ENCODE assay signal across 8 mouse cellular contexts in genomic region chr9:15045740-15046139, GRCm38 (mm10). TPM values are rescaled to one million over a fixed set of nuclear protein-coding genes. Genes with fewer than 3 reads are reported as not detected.
DNase-seq lines count a peak whose midpoint lies in the region; ATAC-seq and TF ChIP-seq lines count a peak whose summit lies in the region.

No protein-coding gene starts in this region.

- H3K4me2 ChIP-seq in lung, embryonic 16.5 days (ENCODE audit: low read depth, low read length), result peak overlapping the region; percentile 95
- peak overlapping the region; percentile 69 for H3K4me2 ChIP-seq in forebrain, embryonic 11.5 days (ENCODE audit: low read depth, low read length, severe bottlenecking)
- H3K4me2 ChIP-seq in limb, embryonic 14.5 days (replicated peaks; ENCODE audit: low read depth, low read length, severe bottlenecking), result peak overlapping the region; percentile 79
- H3K4me2 ChIP-seq in stomach, embryonic 14.5 days (replicated peaks; ENCODE audit: low read depth, low read length), result peak overlapping the region; percentile 60

- DNase-seq in lung, adult 18-20 months, result no peak
- no peak for DNase-seq in forebrain, embryonic 11.5 days (ENCODE audit: low spot score)
- no peak for DNase-seq in limb, embryonic 14.5 days (ENCODE audit: low spot score)
- no peak for DNase-seq in layer of hippocampus, adult 9-10 months (ENCODE audit: low spot score)
- no peak for DNase-seq in cerebellum, postnatal 25 days
- no peak for DNase-seq in right cerebral cortex, postnatal 14 days

- ATAC-seq in lung, embryonic 16.5 days (ENCODE audit: low read depth), result no peak
- no peak for ATAC-seq in forebrain, embryonic 11.5 days (replicated peaks; ENCODE audit: low FRiP score)
- no peak for ATAC-seq in limb, embryonic 14.5 days (ENCODE audit: low FRiP score, low read depth)
- no peak for ATAC-seq in stomach, embryonic 14.5 days (ENCODE audit: insufficient number of reproducible peaks, insufficient read depth, low FRiP score, low read depth)

- no peaks in the 10 kb centered on the region for H3K9me3 ChIP-seq in lung, embryonic 16.5 days (ENCODE audit: control insufficient read depth, low read length)
- H3K9me3 ChIP-seq in forebrain, embryonic 11.5 days (ENCODE audit: control insufficient read depth, low read length), result no peaks in the 10 kb centered on the region
- no peaks in the 10 kb centered on the region for H3K9me3 ChIP-seq in limb, embryonic 14.5 days (ENCODE audit: control insufficient read depth, low read length)
- no peaks in the 10 kb centered on the region for H3K9me3 ChIP-seq in stomach, embryonic 14.5 days (ENCODE audit: control insufficient read depth, low read depth, low read length)

- no peaks in the 10 kb centered on the region for H3K36me3 ChIP-seq in lung, embryonic 16.5 days (ENCODE audit: control insufficient read depth, insufficient read depth, low read length)
- H3K36me3 ChIP-seq in forebrain, embryonic 11.5 days (ENCODE audit: control insufficient read depth, insufficient read depth, low read length), result no peaks in the 10 kb centered on the region
- no peaks in the 10 kb centered on the region for H3K36me3 ChIP-seq in limb, embryonic 14.5 days (ENCODE audit: control insufficient read depth, insufficient read depth, low read length)
- no peaks in the 10 kb centered on the region for H3K36me3 ChIP-seq in stomach, embryonic 14.5 days (ENCODE audit: control insufficient read depth, insufficient read depth, low read length)

- peak overlapping the region; percentile 86 for H3K4me3 ChIP-seq in lung, embryonic 16.5 days (ENCODE audit: low read length)
- peak overlapping the region; percentile 88 for H3K4me3 ChIP-seq in forebrain, embryonic 11.5 days (ENCODE audit: low read depth, low read length)
- peak overlapping the region; percentile 91 for H3K4me3 ChIP-seq in limb, embryonic 14.5 days (replicated peaks; ENCODE audit: low read length)
- peak overlapping the region; percentile 91 for H3K4me3 ChIP-seq in stomach, embryonic 14.5 days (ENCODE audit: low read depth, low read length)

- 36% methylated on average over 10 of the region's 10 CpGs for WGBS in lung, embryonic 16.5 days
- WGBS in forebrain, embryonic 11.5 days, result 43% methylated on average over 10 of the region's 10 CpGs
- 43% methylated on average over 10 of the region's 10 CpGs for WGBS in limb, embryonic 14.5 days
- 39% methylated on average over 10 of the region's 10 CpGs for WGBS in stomach, embryonic 14.5 days

- no peaks in the 10 kb centered on the region for H3K27me3 ChIP-seq in lung, embryonic 16.5 days (ENCODE audit: control insufficient read depth, insufficient read depth, low read depth, low read length)
- H3K27me3 ChIP-seq in forebrain, embryonic 11.5 days (ENCODE audit: control insufficient read depth, insufficient read depth, low read length), result no peaks in the 10 kb centered on the region
- H3K27me3 ChIP-seq in limb, embryonic 14.5 days (ENCODE audit: control insufficient read depth, insufficient read depth, low read length), result no peaks in the 10 kb centered on the region
- no peaks in the 10 kb centered on the region for H3K27me3 ChIP-seq in stomach, embryonic 14.5 days (ENCODE audit: control insufficient read depth, insufficient read depth, low read length)

- H3K4me1 ChIP-seq in lung, embryonic 16.5 days (replicated peaks; ENCODE audit: control insufficient read depth, insufficient read depth, low read length), result peaks cover 13% of the 10 kb centered on the region
- H3K4me1 ChIP-seq in forebrain, embryonic 11.5 days (replicated peaks; ENCODE audit: control insufficient read depth, insufficient read depth, low read length), result peaks cover 3% of the 10 kb centered on the region; the same call in 1 of the 2 replicates
- peaks cover 13% of the 10 kb centered on the region for H3K4me1 ChIP-seq in limb, embryonic 14.5 days (ENCODE audit: control insufficient read depth, insufficient read depth, low read length)
- peaks cover 8% of the 10 kb centered on the region; the same call in 1 of the 2 replicates for H3K4me1 ChIP-seq in stomach, embryonic 14.5 days (ENCODE audit: control insufficient read depth, insufficient read depth, low read length)

- H3K9ac ChIP-seq in lung, embryonic 16.5 days (ENCODE audit: low read length), result peak overlapping the region; percentile 90
- peak overlapping the region; percentile 88 for H3K9ac ChIP-seq in forebrain, embryonic 11.5 days (ENCODE audit: low read length)
- peak overlapping the region; percentile 89 for H3K9ac ChIP-seq in limb, embryonic 14.5 days (ENCODE audit: low read depth, low read length, severe bottlenecking)
- H3K9ac ChIP-seq in stomach, embryonic 14.5 days (replicated peaks; ENCODE audit: low read depth, low read length), result peak overlapping the region; percentile 60

- no peak for TF ChIP-seq POLR2A in limb, embryonic 14.5 days (IDR thresholded peaks at IDR 0.05; ENCODE audit: borderline replicate concordance, extremely low read depth, insufficient read depth, insufficient read length)

- peak overlapping the region; percentile 88 for H3K27ac ChIP-seq in lung, embryonic 16.5 days (ENCODE audit: low read length)
- H3K27ac ChIP-seq in forebrain, embryonic 11.5 days (ENCODE audit: low read depth, low read length), result peak overlapping the region; percentile 81; the same call in 1 of the 2 replicates
- H3K27ac ChIP-seq in limb, embryonic 14.5 days (replicated peaks; ENCODE audit: low read depth, low read length), result peak overlapping the region; percentile 85; the same call in 1 of the 2 replicates
- H3K27ac ChIP-seq in stomach, embryonic 14.5 days (ENCODE audit: low read length), result peak overlapping the region; percentile 71; the same call in 1 of the 2 replicates

RNA-seq across cellular contexts. Expression of gene Panx1, which starts 0.5 kb away (rescaled TPM):
- 23.0 and 27.3 TPM in 2 replicates for polyA plus RNA-seq in lung, embryonic 16.5 days (2015; fragmentation: Nextera tagmentation; extraction: Ambion mirVana)
- 103 and 115 TPM in 2 replicates for polyA plus RNA-seq in forebrain, embryonic 11.5 days (2014; fragmentation: Nextera tagmentation; extraction: Ambion mirVana)
- polyA plus RNA-seq in limb, embryonic 14.5 days (2012; rRNA removed), result 41.7 and 52.8 TPM in 2 replicates
- polyA plus RNA-seq in limb, embryonic 14.5 days (2014; fragmentation: Nextera tagmentation; extraction: Ambion mirVana), result 49.5 and 52.5 TPM in 2 replicates
- 51.7 TPM in 2 replicates for polyA plus RNA-seq in stomach, embryonic 14.5 days (2014; fragmentation: Nextera tagmentation; extraction: Ambion mirVana)
